Mouse (Mus musculus): Measurements from ENCODE around the gene Mybl2. TPM values are rescaled to one million over a fixed set of nuclear protein-coding genes. Genes with fewer than 3 reads are reported as not detected.

Gene Mybl2
- polyA plus RNA-seq (2014; fragmentation: Illumina TruSeq; extraction: RNeasy Lipid Tissue Mini Kit (QIAGEN cat#74804); ENCODE audit: insufficient read depth, low read depth, low replicate concordance), result 0.77 TPM

DNA sequence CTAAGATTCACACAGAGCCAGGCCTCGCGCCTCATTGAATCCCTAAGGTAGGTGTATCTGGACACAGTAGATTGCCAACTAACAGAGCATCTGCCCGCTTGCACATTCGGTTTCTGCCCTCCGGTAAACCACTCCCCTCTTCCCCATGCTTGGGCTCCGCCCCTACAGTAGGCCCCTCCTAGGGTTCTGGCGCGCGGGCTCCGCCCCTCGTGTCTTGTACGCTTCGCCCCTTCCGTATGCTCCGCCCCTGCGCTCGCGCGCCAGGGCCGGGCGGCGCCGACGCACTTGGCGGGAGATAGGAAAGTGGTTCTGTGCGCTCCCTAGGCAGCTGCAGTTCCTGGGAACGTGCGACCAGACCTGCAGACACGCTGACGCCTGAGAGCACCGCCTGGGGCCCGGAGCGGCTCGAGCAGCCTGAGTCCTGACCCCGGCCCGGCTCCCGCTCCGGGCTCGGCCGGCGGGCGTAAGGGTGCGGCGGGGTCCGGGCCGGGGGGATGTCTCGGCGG is at the start of gene Mybl2:
Gene Mybl2, plus strand, starts transcription at position 353 of the 506 bp plus-strand sequence.

DNA sequence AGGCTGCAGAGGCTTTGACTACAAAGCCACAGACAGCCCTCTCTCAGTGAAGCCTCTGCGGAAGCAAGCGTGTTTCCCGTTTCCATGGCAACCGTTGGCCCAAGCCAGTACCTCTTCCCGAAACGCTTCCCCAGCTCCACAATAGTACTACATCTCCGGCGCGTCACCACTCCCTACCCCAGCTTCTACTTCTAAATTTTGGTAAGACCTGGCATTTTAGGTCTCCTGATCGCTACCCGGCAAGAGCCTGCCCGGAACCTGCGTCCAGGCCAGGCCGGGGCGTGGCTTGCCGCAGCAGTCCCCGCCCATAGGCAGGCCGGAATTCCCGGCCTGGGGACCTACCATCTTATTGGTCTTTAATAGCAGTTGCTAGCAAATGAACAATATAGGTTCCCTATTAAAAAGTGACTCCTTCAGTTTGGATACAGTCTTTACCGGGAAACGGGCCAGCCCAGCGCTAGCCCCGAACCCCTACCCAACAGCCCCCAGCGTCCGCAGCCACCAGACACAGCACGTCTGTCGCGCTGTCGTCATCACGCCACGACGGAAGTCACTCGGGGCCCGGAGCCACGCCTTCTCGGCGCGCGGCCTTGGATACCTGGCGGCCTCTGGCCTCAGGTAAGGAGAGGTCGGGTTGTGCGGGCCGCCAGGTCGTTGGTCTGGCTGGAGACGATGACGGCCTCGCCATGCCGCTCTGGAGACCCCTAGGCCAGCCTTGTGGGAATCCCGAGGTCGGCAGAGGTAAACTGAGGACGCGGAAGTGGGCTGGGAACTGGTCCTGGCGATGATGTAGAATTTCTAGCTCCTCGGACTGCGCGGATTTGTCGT is 37.4 kb upstream of the Mybl2 start, which contains the start of gene Ift52:
Gene Ift52, plus strand, starts transcription at position 439 of the 828 bp plus-strand sequence.

DNA sequence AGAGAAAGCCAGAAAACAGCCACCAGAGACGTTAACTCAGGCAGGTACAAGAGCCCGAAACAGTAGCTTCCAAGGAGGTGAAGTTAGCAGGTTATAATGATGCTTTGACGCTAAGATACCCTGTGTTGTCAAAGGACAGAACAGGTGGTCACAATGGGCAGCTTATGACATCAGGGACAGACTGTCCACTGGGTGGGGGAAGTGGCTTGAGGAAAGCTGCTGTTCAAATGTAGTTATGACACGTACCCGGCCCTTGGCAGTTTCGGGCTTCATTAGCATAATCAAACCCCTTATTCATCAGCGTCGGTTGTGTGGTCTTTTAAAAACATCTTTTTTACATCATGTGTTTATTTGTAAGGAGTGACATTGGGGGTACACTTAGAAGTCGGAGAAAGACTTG is 33.2 kb downstream of the Mybl2 start, which contains the start of gene Gtsf1l:
Gene Gtsf1l, minus strand, starts transcription at position 128 of the 400 bp plus-strand sequence.

Other genes with a start within 250 kb of the Mybl2 start
- 82.7 TPM for gene Srsf6, start 123.2 kb upstream of the Mybl2 start, polyA plus RNA-seq (2014; fragmentation: Illumina TruSeq; extraction: RNeasy Lipid Tissue Mini Kit (QIAGEN cat#74804); ENCODE audit: insufficient read depth, low read depth, low replicate concordance)
- not detected for gene L3mbtl1, start 111.2 kb upstream of the Mybl2 start, polyA plus RNA-seq (2014; fragmentation: Illumina TruSeq; extraction: RNeasy Lipid Tissue Mini Kit (QIAGEN cat#74804); ENCODE audit: insufficient read depth, low read depth, low replicate concordance)
- gene Sgk2, start 67.4 kb upstream of the Mybl2 start, polyA plus RNA-seq (2014; fragmentation: Illumina TruSeq; extraction: RNeasy Lipid Tissue Mini Kit (QIAGEN cat#74804); ENCODE audit: insufficient read depth, low read depth, low replicate concordance), result not detected
- gene Ift52, start 37.3 kb upstream of the Mybl2 start, polyA plus RNA-seq (2014; fragmentation: Illumina TruSeq; extraction: RNeasy Lipid Tissue Mini Kit (QIAGEN cat#74804); ENCODE audit: insufficient read depth, low read depth, low replicate concordance), result 23.6 TPM
- 0.74 TPM for gene Gtsf1l, start 33.2 kb downstream of the Mybl2 start, polyA plus RNA-seq (2014; fragmentation: Illumina TruSeq; extraction: RNeasy Lipid Tissue Mini Kit (QIAGEN cat#74804); ENCODE audit: insufficient read depth, low read depth, low replicate concordance)
- gene Tox2, start 148.4 kb downstream of the Mybl2 start, polyA plus RNA-seq (2014; fragmentation: Illumina TruSeq; extraction: RNeasy Lipid Tissue Mini Kit (QIAGEN cat#74804); ENCODE audit: insufficient read depth, low read depth, low replicate concordance), result 7.5 TPM